Mouse (Mus musculus) bone marrow, adult 2 months (tissue): ENCODE measurements around the gene Gzmd. TPM values are rescaled to one million over a fixed set of nuclear protein-coding genes. Genes with fewer than 3 reads are reported as not detected.

ENCODE experiments used
- H3K27ac ChIP-seq: fragments of 200-500 bp; 2 replicates; pipeline ENCODE4 v1.5.1; 2012; ENCODE audit warnings: low read depth, mild to moderate bottlenecking, control low read depth, inconsistent platforms, low read length; ENCODE audit not compliant: control insufficient read depth, poor library complexity, insufficient read depth
- H3K4me1 ChIP-seq: fragments of 200-500 bp; 2 replicates; pipeline ENCODE4 v1.6.1; 2011; ENCODE audit warnings: low read length; ENCODE audit not compliant: control insufficient read depth, insufficient read depth
- H3K4me3 ChIP-seq: fragments of 200-500 bp; replicated peaks from 2 replicates; pipeline ENCODE3; 2011; ENCODE audit warnings: mild to moderate bottlenecking, low read depth, low read length, control low read depth; ENCODE audit not compliant: control insufficient read depth
- CTCF ChIP-seq: fragments of 200-500 bp; IDR thresholded peaks from 2 replicates; pipeline ENCODE4 v1.5.1; 2011; ENCODE audit warnings: low read length, control low read depth; ENCODE audit not compliant: control insufficient read depth, insufficient read depth
- POLR2A ChIP-seq: fragments of 200-500 bp; IDR thresholded peaks from 2 replicates; pipeline ENCODE4 v1.6.1; 2011; ENCODE audit warnings: low read depth, mild to moderate bottlenecking, control low read depth, low read length, borderline replicate concordance; ENCODE audit not compliant: control insufficient read depth
- WGBS: fragments of 180-500 bp; shearing (Covaris S2); methylation state at CpG from one replicate; pipeline ENCODE4 v1.1.7; 2018; 5-methylcytosine and 5-hydroxymethylcytosine counted together
- polyA plus RNA-seq: library from polyadenylated mRNA; stranded (reverse); fragments of >200 nt; gene quantifications from 2 replicates; pipeline ENCODE4 v1.2.4, GENCODE M21; 2011; ENCODE audit warnings: low replicate concordance; ENCODE audit not compliant: missing spikeins, insufficient read depth, insufficient read length

Gene Gzmd
- polyA plus RNA-seq, 1 experiment: not detected

GRCm38 (mm10) chr14:56098940-56099339, 33.5 kb downstream of the Gzmd start:
- Histone ChIP-seq H3K27ac (no peak overlapping the region), H3K4me3 (no peak overlapping the region), H3K4me1 (no peaks in the 10 kb centered on the region)
- TF ChIP-seq CTCF (peak; percentile 56), POLR2A (no peak)
- WGBS: 66% methylated on average over 4 of the region's 4 CpGs

GRCm38 (mm10) chr14:56097597-56097996, 34.8 kb downstream of the Gzmd start:
- TF ChIP-seq POLR2A: no peak
- TF ChIP-seq CTCF: no peak
- H3K4me1 ChIP-seq: no peaks in the 10 kb centered on the region
- H3K27ac ChIP-seq: no peak overlapping the region
- H3K4me3 ChIP-seq: no peak overlapping the region
- 63% methylated on average over 1 of the region's 1 CpGs for WGBS

- WGBS: 30% methylated on average over 2 of the region's 2 CpGs
- Histone ChIP-seq H3K4me1 (no peaks in the 10 kb centered on the region), H3K27ac (no peak overlapping the region), H3K4me3 (no peak overlapping the region)
- no peak for TF ChIP-seq CTCF
- TF ChIP-seq POLR2A: no peak
Measured at GRCm38 (mm10) chr14:56093353-56093752, 39.1 kb downstream of the Gzmd start.

- TF ChIP-seq POLR2A (no peak), CTCF (no peak)
- H3K27ac ChIP-seq: no peak overlapping the region
- 49% methylated on average over 3 of the region's 3 CpGs for WGBS
- H3K4me1 ChIP-seq: no peaks in the 10 kb centered on the region; the same call in 1 of the 2 replicates
- no peak overlapping the region for H3K4me3 ChIP-seq
Measured at GRCm38 (mm10) chr14:56086711-56087110, 45.7 kb downstream of the Gzmd start.

- Histone ChIP-seq H3K27ac (no peak within 1 kb of the TSS), H3K4me3 (no peak within 1 kb of the TSS), H3K4me1 (no peaks in the 10 kb centered on the region; the same call in 1 of the 2 replicates)
- TF ChIP-seq POLR2A: no peak
- WGBS: 57% methylated on average over 2 of the region's 2 CpGs
Measured at GRCm38 (mm10) chr14:56085167-56085566, 47.2 kb downstream of the Gzmd start, which contains the start of gene Mcpt8. Gene Mcpt8 (minus strand): TSS chr14:56085273.

GRCm38 (mm10) chr14:56082016-56082415, 50.4 kb downstream of the Gzmd start:
- no peak overlapping the region for H3K4me3 ChIP-seq
- H3K4me1 ChIP-seq: no peaks in the 10 kb centered on the region; the same call in 1 of the 2 replicates
- no peak for TF ChIP-seq CTCF
- no peak for TF ChIP-seq POLR2A
- 52% methylated on average over 4 of the region's 4 CpGs for whole genome bisulfite sequencing
- no peak overlapping the region for H3K27ac ChIP-seq

Other genes with a start within 250 kb of the Gzmd start
- gene Cbln3, start 248.2 kb downstream of the Gzmd start, polyA plus RNA-seq: not detected in 2 replicates
- 12.6 and 28.3 TPM in 2 replicates for gene Khnyn, start 247.7 kb downstream of the Gzmd start, polyA plus RNA-seq
- gene Sdr39u1, start 232.3 kb downstream of the Gzmd start, polyA plus RNA-seq: 3.0 and 3.1 TPM in 2 replicates
- gene Cma1, start 187.9 kb downstream of the Gzmd start, polyA plus RNA-seq: not detected in 2 replicates
- not detected in 2 replicates for gene Cma2, start 181.6 kb downstream of the Gzmd start, polyA plus RNA-seq
- gene Mcpt1, start 114.6 kb downstream of the Gzmd start, polyA plus RNA-seq: not detected in 2 replicates
- gene Mcpt9, start 102.1 kb downstream of the Gzmd start, polyA plus RNA-seq: not detected in 2 replicates
- not detected in 2 replicates for gene Mcpt2, start 90.6 kb downstream of the Gzmd start, polyA plus RNA-seq
- not detected in 2 replicates for gene Mcpt4, start 70.3 kb downstream of the Gzmd start, polyA plus RNA-seq
- gene Mcpt8, start 47.3 kb downstream of the Gzmd start, polyA plus RNA-seq: 15.4 and 51.6 TPM in 2 replicates
- gene Ctsg, start 30.0 kb downstream of the Gzmd start, polyA plus RNA-seq: 26.7 and 86.1 TPM in 2 replicates
- gene Gzme, start 12.0 kb downstream of the Gzmd start, polyA plus RNA-seq: not detected in 2 replicates
- not detected in 2 replicates for gene Gzmg, start 27.0 kb upstream of the Gzmd start, polyA plus RNA-seq
- not detected in 2 replicates for gene Gzmn, start 42.0 kb upstream of the Gzmd start, polyA plus RNA-seq
- gene Gzmf, start 78.8 kb upstream of the Gzmd start, polyA plus RNA-seq: not detected in 2 replicates
- gene Gzmc, start 102.0 kb upstream of the Gzmd start, polyA plus RNA-seq: not detected in 2 replicates
- gene Gzmb, start 129.7 kb upstream of the Gzmd start, polyA plus RNA-seq: not detected in 2 replicates
- not detected in 2 replicates for gene Atp12a, start 232.5 kb upstream of the Gzmd start, polyA plus RNA-seq